Mouse (Mus musculus): ENCODE measurements around the gene Lamtor3.
"Not testable (repeated sequence)": the region's sequence is repeated elsewhere in the genome, so short reads cannot be mapped to it uniquely, and the experiment has no call there.

The Lamtor3 gene

GRCm38 (mm10) chr3:137936541-137936940 is 18.2 kb downstream of the Lamtor3 start:
- no peak overlapping the region for H3K4me3 ChIP-seq (replicated peaks; ENCODE audit: low read length)
- no peaks in the 10 kb centered on the region for H3K9me3 ChIP-seq (ENCODE audit: low read length)
- no peaks in the 10 kb centered on the region for H3K27me3 ChIP-seq (ENCODE audit: insufficient read depth, low read length)
- peaks cover 61% of the 10 kb centered on the region for H3K36me3 ChIP-seq (ENCODE audit: insufficient read depth, low read length)
- peaks cover 22% of the 10 kb centered on the region for H3K4me1 ChIP-seq (replicated peaks; ENCODE audit: low read depth, low read length)
- TF ChIP-seq CTCF (conservative IDR thresholded peaks at IDR 0.05; ENCODE audit: low read length), result no peak

DNA sequence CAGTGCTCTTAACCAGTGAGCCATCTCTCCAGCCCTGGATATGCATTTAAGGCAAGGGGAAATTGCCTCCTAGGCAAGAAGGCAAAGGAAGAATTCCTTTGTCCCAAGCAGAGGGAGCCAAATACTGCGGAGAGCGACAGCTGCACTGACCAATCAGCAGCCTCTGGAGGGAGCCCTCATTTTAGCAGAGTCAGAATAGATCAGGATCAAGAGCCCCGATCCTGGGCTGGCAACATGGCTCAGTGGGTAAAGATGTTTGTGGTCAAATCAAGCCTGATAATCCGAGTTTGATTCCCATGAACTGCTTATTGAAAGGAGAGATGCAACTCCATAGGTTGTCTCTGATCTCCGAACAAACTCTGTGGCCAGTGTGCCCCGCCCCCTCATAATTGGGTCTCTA is 20.3 kb downstream of the Lamtor3 start:
- Histone ChIP-seq H3K36me3 (ENCODE audit: insufficient read depth, low read length) (peaks cover 47% of the 10 kb centered on the region), H3K4me3 (replicated peaks; ENCODE audit: low read length) (peak overlapping the region; percentile 54), H3K27me3 (ENCODE audit: insufficient read depth, low read length) (no peaks in the 10 kb centered on the region), H3K9me3 (ENCODE audit: low read length) (no peaks in the 10 kb centered on the region), H3K4me1 (replicated peaks; ENCODE audit: low read depth, low read length) (peaks cover 26% of the 10 kb centered on the region)
- no peak for TF ChIP-seq NANOG (IDR thresholded peaks at IDR 0.05; ENCODE audit: borderline replicate concordance, low read length)
- TF ChIP-seq CTCF (conservative IDR thresholded peaks at IDR 0.05; ENCODE audit: low read length), result no peak
- TF ChIP-seq POU5F1 (IDR thresholded peaks at IDR 0.05; ENCODE audit: borderline replicate concordance, low read length), result no peak

GRCm38 (mm10) chr3:137940757-137941156 is 22.5 kb downstream of the Lamtor3 start:
- no peaks in the 10 kb centered on the region for H3K9me3 ChIP-seq (ENCODE audit: low read length)
- H3K4me3 ChIP-seq (replicated peaks; ENCODE audit: low read length), result no peak overlapping the region
- no peak for TF ChIP-seq CTCF (conservative IDR thresholded peaks at IDR 0.05; ENCODE audit: low read length)
- no peaks in the 10 kb centered on the region for H3K27me3 ChIP-seq (ENCODE audit: insufficient read depth, low read length)
- peaks cover 35% of the 10 kb centered on the region for H3K4me1 ChIP-seq (replicated peaks; ENCODE audit: low read depth, low read length)
- H3K36me3 ChIP-seq (ENCODE audit: insufficient read depth, low read length), result peaks cover 32% of the 10 kb centered on the region

DNA sequence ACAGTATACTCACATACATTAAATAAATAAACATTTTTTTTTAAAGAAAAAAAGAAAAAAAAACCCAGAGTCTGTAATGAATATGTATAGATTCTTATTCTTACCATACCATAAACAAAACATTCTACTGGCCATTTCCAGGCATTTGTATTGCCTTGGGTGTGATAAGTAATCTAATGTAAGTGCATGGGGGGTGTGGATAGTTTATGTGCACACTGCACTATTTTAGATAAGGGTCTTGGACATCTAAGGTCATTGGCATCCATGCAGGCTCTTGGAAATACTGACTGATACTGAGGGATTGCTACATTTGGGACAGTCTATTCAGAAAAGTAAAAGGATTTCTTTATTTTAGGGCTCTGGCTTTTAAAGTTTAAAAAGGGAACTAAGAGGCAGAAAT is 23.2 kb downstream of the Lamtor3 start:
- H3K9me3 ChIP-seq (ENCODE audit: low read length), result no peaks in the 10 kb centered on the region
- no peaks in the 10 kb centered on the region for H3K27me3 ChIP-seq (ENCODE audit: insufficient read depth, low read length)
- peaks cover 35% of the 10 kb centered on the region for H3K4me1 ChIP-seq (replicated peaks; ENCODE audit: low read depth, low read length)
- H3K36me3 ChIP-seq (ENCODE audit: insufficient read depth, low read length), result peaks cover 37% of the 10 kb centered on the region
- no peak for TF ChIP-seq POU5F1 (IDR thresholded peaks at IDR 0.05; ENCODE audit: borderline replicate concordance, low read length)
- TF ChIP-seq CTCF (conservative IDR thresholded peaks at IDR 0.05; ENCODE audit: low read length), result no peak
- TF ChIP-seq NANOG (IDR thresholded peaks at IDR 0.05; ENCODE audit: borderline replicate concordance, low read length), result no peak
- no peak overlapping the region for H3K4me3 ChIP-seq (replicated peaks; ENCODE audit: low read length)

GRCm38 (mm10) chr3:137942098-137942622 is 23.9 kb downstream of the Lamtor3 start:
- peaks cover 37% of the 10 kb centered on the region for H3K36me3 ChIP-seq (ENCODE audit: insufficient read depth, low read length)
- no peak for TF ChIP-seq CTCF (conservative IDR thresholded peaks at IDR 0.05; ENCODE audit: low read length)
- TF ChIP-seq POU5F1 (IDR thresholded peaks at IDR 0.05; ENCODE audit: borderline replicate concordance, low read length), result no peak
- TF ChIP-seq NANOG (IDR thresholded peaks at IDR 0.05; ENCODE audit: borderline replicate concordance, low read length), result no peak

GRCm38 (mm10) chr3:137943737-137944154 is 25.4 kb downstream of the Lamtor3 start:
- no peaks in the 10 kb centered on the region for H3K27me3 ChIP-seq (ENCODE audit: insufficient read depth, low read length)
- peaks cover 34% of the 10 kb centered on the region for H3K4me1 ChIP-seq (replicated peaks; ENCODE audit: low read depth, low read length)
- H3K4me3 ChIP-seq (replicated peaks; ENCODE audit: low read length), result no peak overlapping the region
- no peaks in the 10 kb centered on the region for H3K9me3 ChIP-seq (ENCODE audit: low read length)
- no peak for TF ChIP-seq CTCF (conservative IDR thresholded peaks at IDR 0.05; ENCODE audit: low read length)
- H3K36me3 ChIP-seq (ENCODE audit: insufficient read depth, low read length), result peaks cover 45% of the 10 kb centered on the region

More at GRCm38 (mm10) chr3:137942098-137942622, 23.9 kb downstream of the Lamtor3 start:
- Histone ChIP-seq H3K4me1 (replicated peaks; ENCODE audit: low read depth, low read length) (peaks cover 34% of the 10 kb centered on the region), H3K9me3 (ENCODE audit: low read length) (no peaks in the 10 kb centered on the region), H3K4me3 (replicated peaks; ENCODE audit: low read length) (no peak overlapping the region), H3K27me3 (ENCODE audit: insufficient read depth, low read length) (no peaks in the 10 kb centered on the region)

DNA sequence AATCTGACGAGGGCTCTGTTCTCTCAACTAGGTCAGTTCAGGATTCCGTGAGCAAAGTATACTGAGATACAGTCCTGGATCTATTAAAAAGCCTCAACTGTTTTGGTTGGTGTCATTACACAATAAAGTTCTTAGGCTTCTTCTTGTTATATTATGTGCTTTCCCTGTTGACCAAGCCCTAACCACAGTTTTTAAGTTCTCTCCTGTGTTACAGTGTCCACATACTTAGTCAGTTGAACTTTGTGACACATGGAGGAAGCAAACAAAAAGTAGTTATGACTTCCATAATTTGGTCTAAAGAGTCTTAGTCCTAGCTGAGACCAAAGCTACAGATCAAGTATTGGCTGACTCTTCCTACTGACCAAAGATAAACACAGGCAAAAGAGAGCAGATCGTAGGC is 28.5 kb downstream of the Lamtor3 start:
- H3K36me3 ChIP-seq (ENCODE audit: insufficient read depth, low read length), result peaks cover 42% of the 10 kb centered on the region

GRCm38 (mm10) chr3:137947525-137947924 is 29.2 kb downstream of the Lamtor3 start:
- H3K4me1 ChIP-seq (replicated peaks; ENCODE audit: low read depth, low read length), result peaks cover 58% of the 10 kb centered on the region
- no peaks in the 10 kb centered on the region for H3K27me3 ChIP-seq (ENCODE audit: insufficient read depth, low read length)
- peaks cover 39% of the 10 kb centered on the region for H3K36me3 ChIP-seq (ENCODE audit: insufficient read depth, low read length)
- no peak for TF ChIP-seq POU5F1 (IDR thresholded peaks at IDR 0.05; ENCODE audit: borderline replicate concordance, low read length)
- no peak for TF ChIP-seq CTCF (conservative IDR thresholded peaks at IDR 0.05; ENCODE audit: low read length)
- no peak for TF ChIP-seq NANOG (IDR thresholded peaks at IDR 0.05; ENCODE audit: borderline replicate concordance, low read length)
- no peaks in the 10 kb centered on the region for H3K9me3 ChIP-seq (ENCODE audit: low read length)
- no peak overlapping the region for H3K4me3 ChIP-seq (replicated peaks; ENCODE audit: low read length)

More for the DNA sequence above, 28.5 kb downstream of the Lamtor3 start:
- TF ChIP-seq POU5F1 (IDR thresholded peaks at IDR 0.05; ENCODE audit: borderline replicate concordance, low read length) (no peak), NANOG (IDR thresholded peaks at IDR 0.05; ENCODE audit: borderline replicate concordance, low read length) (no peak), CTCF (conservative IDR thresholded peaks at IDR 0.05; ENCODE audit: low read length) (no peak)
- H3K4me1 ChIP-seq (replicated peaks; ENCODE audit: low read depth, low read length), result peaks cover 55% of the 10 kb centered on the region
- no peaks in the 10 kb centered on the region for H3K27me3 ChIP-seq (ENCODE audit: insufficient read depth, low read length)
- no peak overlapping the region for H3K4me3 ChIP-seq (replicated peaks; ENCODE audit: low read length)
- no peaks in the 10 kb centered on the region for H3K9me3 ChIP-seq (ENCODE audit: low read length)

GRCm38 (mm10) chr3:137950191-137950885 is 32.0 kb downstream of the Lamtor3 start:
- Histone ChIP-seq H3K36me3 (ENCODE audit: insufficient read depth, low read length) (peaks cover 39% of the 10 kb centered on the region), H3K27me3 (ENCODE audit: insufficient read depth, low read length) (no peaks in the 10 kb centered on the region), H3K4me3 (replicated peaks; ENCODE audit: low read length) (no peak overlapping the region), H3K4me1 (replicated peaks; ENCODE audit: low read depth, low read length) (peaks cover 68% of the 10 kb centered on the region), H3K9me3 (ENCODE audit: low read length) (no peaks in the 10 kb centered on the region)
- TF ChIP-seq NANOG (IDR thresholded peaks at IDR 0.05; ENCODE audit: borderline replicate concordance, low read length) (no peak), CTCF (conservative IDR thresholded peaks at IDR 0.05; ENCODE audit: low read length) (no peak), POU5F1 (IDR thresholded peaks at IDR 0.05; ENCODE audit: borderline replicate concordance, low read length) (no peak)

- Histone ChIP-seq H3K36me3 (ENCODE audit: insufficient read depth, low read length) (peaks cover 30% of the 10 kb centered on the region), H3K4me1 (replicated peaks; ENCODE audit: low read depth, low read length) (peaks cover 71% of the 10 kb centered on the region)
- H3K9me3 ChIP-seq (ENCODE audit: low read length); H3K27me3 ChIP-seq (ENCODE audit: insufficient read depth, low read length); H3K4me3 ChIP-seq (replicated peaks; ENCODE audit: low read length): not testable (repeated sequence)
These were observed 33.0 kb downstream of the Lamtor3 start for GRCm38 (mm10) chr3:137951302-137951701.
